Mouse (Mus musculus) bone marrow, adult 2 months (tissue): ENCODE measurements at regions not wholly inside any gene's neighbourhood (a gene's known extent, or its start where the extent isn't known, plus 50 kb on each side); places are given as distances from the start of the nearest gene placed in this dataset.

Source experiments
- CTCF ChIP-seq: fragments of 200-500 bp; IDR thresholded peaks from 2 replicates; pipeline ENCODE4 v1.5.1; 2011; ENCODE audit warnings: low read length, control low read depth; ENCODE audit not compliant: control insufficient read depth, insufficient read depth
- POLR2A ChIP-seq: fragments of 200-500 bp; IDR thresholded peaks from 2 replicates; pipeline ENCODE4 v1.6.1; 2011; ENCODE audit warnings: low read depth, mild to moderate bottlenecking, control low read depth, low read length, borderline replicate concordance; ENCODE audit not compliant: control insufficient read depth

DNA sequence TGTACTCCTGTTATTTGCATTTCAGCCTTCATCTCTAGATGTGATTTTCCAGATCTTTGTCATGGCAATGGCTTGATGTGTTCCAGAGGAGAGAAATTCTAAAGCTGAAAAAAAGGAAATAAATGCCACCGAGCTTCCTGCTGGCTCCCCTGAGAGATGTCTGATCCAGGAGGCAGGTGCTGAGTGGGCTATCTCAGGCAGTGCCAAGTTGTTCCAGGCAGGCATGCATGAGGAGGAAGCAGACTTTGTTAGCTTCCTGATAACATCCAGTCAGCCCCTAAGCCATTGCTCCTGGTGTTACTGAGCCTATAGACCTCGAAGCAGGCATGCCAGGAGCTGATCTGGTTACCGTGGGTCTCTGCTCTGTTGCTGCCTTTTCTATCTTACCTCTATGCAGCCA is 251.7 kb upstream of the Pkdcc start:
- TF ChIP-seq POLR2A (no peak), CTCF (no peak)
